Mouse (Mus musculus): ENCODE data around the gene Nbas. TPM values are rescaled to one million over a fixed set of nuclear protein-coding genes. Genes with fewer than 3 reads are reported as not detected.

The Nbas gene
- polyA plus RNA-seq, 1 experiment, result not detected

DNA sequence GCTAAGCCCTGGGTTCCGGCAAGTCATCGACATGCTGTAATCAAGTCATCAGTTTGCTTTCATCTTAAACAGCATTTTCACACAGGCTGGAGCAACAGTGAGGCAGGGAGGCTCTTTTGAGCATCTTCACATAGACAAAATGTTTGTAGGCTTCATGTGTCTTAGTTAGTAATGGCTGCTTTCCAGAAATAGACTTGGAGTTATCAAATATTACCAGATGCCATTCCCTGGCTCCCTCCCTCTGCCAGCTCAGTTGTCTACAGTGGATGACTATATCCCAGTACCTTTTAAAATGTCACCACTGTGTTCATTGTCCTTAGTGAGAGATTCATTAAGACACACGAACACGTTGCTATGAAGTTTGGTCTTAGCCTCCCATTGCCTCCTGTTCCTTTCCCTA lies 270.2 kb downstream of the Nbas start:
- Histone ChIP-seq H3K27ac (ENCODE audit: insufficient read depth, low read depth, low read length) (no peak overlapping the region), H3K4me1 (ENCODE audit: control insufficient read depth, insufficient read depth, low read length) (peaks cover 5% of the 10 kb centered on the region; the same call in 1 of the 2 replicates), H3K4me3 (ENCODE audit: insufficient read depth, low read depth, low read length) (no peak overlapping the region)
- 73% methylated on average over 4 of the region's 4 CpGs for WGBS
- TF ChIP-seq CTCF (IDR thresholded peaks at IDR 0.05; ENCODE audit: insufficient read depth, low read depth, low read length), result no peak
- TF ChIP-seq POLR2A (IDR thresholded peaks at IDR 0.05; ENCODE audit: insufficient read depth, low read depth, low read length), result no peak

DNA sequence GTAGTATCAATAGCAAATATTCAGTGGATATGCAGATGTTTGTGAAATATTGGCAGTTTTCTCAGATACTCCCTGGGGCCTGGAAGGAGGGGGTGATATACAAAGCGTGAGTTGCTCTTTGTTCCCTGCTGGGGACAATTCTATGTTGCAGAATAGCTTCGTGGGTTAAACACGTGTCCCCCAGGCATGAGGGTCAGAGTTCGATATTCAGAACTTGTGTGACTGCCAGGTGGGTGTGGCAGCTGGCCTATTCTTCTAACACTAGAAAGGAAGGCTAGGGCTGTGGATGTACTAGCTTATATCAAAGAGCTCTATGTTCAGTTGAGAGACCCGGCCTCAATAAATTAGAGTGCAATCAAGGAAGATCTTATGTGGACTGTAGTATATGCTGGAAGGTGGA lies 274.9 kb downstream of the Nbas start:
- 69% methylated on average over 5 of the region's 5 CpGs for WGBS
- Histone ChIP-seq H3K4me1 (ENCODE audit: control insufficient read depth, insufficient read depth, low read length) (peaks cover 3% of the 10 kb centered on the region; the same call in 1 of the 2 replicates), H3K27ac (ENCODE audit: insufficient read depth, low read depth, low read length) (no peak overlapping the region), H3K4me3 (ENCODE audit: insufficient read depth, low read depth, low read length) (no peak overlapping the region)
- no peak for TF ChIP-seq CTCF (IDR thresholded peaks at IDR 0.05; ENCODE audit: insufficient read depth, low read depth, low read length)
- TF ChIP-seq POLR2A (IDR thresholded peaks at IDR 0.05; ENCODE audit: insufficient read depth, low read depth, low read length), result no peak

- no peaks in the 10 kb centered on the region for H3K4me1 ChIP-seq (ENCODE audit: control insufficient read depth, insufficient read depth, low read length)
- H3K27ac ChIP-seq (ENCODE audit: insufficient read depth, low read depth, low read length), result no peak overlapping the region
- WGBS, result 85% methylated on average over 5 of the region's 5 CpGs
- TF ChIP-seq POLR2A (IDR thresholded peaks at IDR 0.05; ENCODE audit: insufficient read depth, low read depth, low read length) (no peak), CTCF (IDR thresholded peaks at IDR 0.05; ENCODE audit: insufficient read depth, low read depth, low read length) (no peak)
- H3K4me3 ChIP-seq (ENCODE audit: insufficient read depth, low read depth, low read length), result no peak overlapping the region
These were observed 294.8 kb downstream of the Nbas start for GRCm38 (mm10) chr12:13563646-13564289.

DNA sequence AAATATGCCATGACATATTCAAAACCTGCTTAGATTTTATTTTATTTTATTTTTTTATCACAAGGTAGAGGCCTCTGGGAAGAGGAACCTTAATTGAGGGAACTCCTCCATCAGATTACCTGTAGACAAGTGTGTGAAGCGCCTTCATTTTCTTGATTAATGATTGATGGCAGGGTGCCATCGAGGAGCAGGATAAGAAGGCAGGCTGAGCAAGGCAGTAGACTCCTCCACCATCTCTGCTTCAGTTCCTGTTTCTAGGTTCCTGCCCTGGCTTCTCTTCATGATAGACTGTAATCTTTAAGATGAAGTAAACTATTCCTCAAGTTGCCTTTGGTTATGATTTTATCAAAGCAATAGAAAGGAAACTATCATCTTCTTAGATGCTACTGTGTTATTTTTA lies 295.4 kb downstream of the Nbas start:
- TF ChIP-seq POLR2A (IDR thresholded peaks at IDR 0.05; ENCODE audit: insufficient read depth, low read depth, low read length), result no peak
- TF ChIP-seq CTCF (IDR thresholded peaks at IDR 0.05; ENCODE audit: insufficient read depth, low read depth, low read length), result no peak

DNA sequence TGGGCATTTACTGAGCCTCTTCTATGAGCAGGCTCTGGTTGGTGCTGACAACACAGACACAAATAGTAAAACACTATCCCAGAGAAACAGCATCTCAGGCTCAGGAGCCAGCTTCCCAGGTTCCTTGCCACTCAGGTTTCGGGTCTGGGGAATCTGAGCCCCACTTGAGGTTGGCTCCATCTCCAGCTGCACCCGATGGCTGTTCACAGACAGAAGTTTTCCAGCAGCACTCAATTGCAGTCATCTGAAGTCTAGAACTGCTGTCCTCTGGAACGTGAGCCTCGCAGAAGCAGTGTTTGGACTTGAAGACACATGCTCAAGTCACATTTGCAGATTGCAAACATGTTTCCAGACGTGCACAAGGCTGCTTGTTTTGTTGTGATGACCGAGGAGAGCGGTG lies 297.5 kb downstream of the Nbas start:
- TF ChIP-seq CTCF (IDR thresholded peaks at IDR 0.05; ENCODE audit: insufficient read depth, low read depth, low read length), result no peak
- no peak for TF ChIP-seq POLR2A (IDR thresholded peaks at IDR 0.05; ENCODE audit: insufficient read depth, low read depth, low read length)
- Histone ChIP-seq H3K4me1 (ENCODE audit: control insufficient read depth, insufficient read depth, low read length) (no peaks in the 10 kb centered on the region), H3K4me3 (ENCODE audit: insufficient read depth, low read depth, low read length) (no peak overlapping the region), H3K27ac (ENCODE audit: insufficient read depth, low read depth, low read length) (no peak overlapping the region)
- 89% methylated on average over 7 of the region's 7 CpGs for WGBS

More for the DNA sequence above, 295.4 kb downstream of the Nbas start:
- H3K27ac ChIP-seq (ENCODE audit: insufficient read depth, low read depth, low read length), result no peak overlapping the region
- no peaks in the 10 kb centered on the region for H3K4me1 ChIP-seq (ENCODE audit: control insufficient read depth, insufficient read depth, low read length)
- no peak overlapping the region for H3K4me3 ChIP-seq (ENCODE audit: insufficient read depth, low read depth, low read length)
- whole genome bisulfite sequencing, result 95% methylated on average over 2 of the region's 2 CpGs

GRCm38 (mm10) chr12:13575158-13575557 lies 306.2 kb downstream of the Nbas start:
- Histone ChIP-seq H3K27ac (ENCODE audit: insufficient read depth, low read depth, low read length) (no peak overlapping the region; the same call in 1 of the 2 replicates), H3K4me1 (ENCODE audit: control insufficient read depth, insufficient read depth, low read length) (peaks cover 3% of the 10 kb centered on the region; the same call in 1 of the 2 replicates), H3K4me3 (ENCODE audit: insufficient read depth, low read depth, low read length) (no peak overlapping the region)
- TF ChIP-seq CTCF (IDR thresholded peaks at IDR 0.05; ENCODE audit: insufficient read depth, low read depth, low read length), result no peak
- no peak for TF ChIP-seq POLR2A (IDR thresholded peaks at IDR 0.05; ENCODE audit: insufficient read depth, low read depth, low read length)
- WGBS, result 66% methylated on average over 4 of the region's 4 CpGs

DNA sequence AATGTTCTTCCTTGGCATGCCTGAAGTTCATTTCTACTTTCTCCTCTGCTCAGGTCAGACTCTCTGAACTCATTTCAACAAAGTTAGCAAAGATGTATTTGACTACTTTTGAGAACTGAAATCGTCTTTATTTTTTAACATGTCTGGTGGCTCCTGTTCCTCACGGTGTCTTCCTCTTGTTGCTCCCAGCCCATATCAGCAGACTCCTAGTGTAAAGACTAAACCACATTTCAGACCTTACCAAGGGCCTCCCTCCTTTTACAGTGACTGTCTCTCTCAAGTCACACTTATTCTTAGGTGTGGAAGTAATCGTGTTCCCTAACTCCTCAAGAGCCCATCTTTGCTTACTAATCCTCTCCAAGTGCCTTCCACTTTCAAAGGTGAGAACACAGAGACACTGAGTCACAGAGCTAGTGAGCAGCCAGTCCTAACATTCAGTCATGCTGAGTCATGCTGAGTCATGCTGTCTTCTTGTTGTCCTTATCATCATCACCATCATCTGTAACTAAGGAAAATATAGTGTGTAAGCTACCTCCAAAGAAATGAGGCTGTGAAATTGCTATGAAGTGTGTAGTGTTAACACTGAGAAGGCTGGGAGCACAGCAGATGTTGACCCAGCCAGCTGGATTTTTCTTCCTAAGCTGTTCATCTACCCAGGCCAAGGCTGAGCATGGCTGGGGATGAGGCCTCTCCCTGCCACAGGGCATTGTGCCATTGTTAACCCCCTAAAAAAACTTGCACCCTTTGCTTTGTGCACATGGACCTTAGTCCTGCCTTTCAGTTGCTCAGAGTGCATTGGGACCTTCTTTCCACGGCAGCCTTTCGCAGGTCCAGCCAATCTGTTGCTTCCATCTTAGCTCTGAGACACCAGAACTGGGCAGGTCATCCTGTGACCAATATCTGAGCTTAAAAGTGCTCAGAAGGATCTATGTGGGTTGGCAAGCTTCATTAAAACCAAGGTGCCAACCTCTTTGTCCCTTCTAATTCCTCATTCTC lies 307.0 kb downstream of the Nbas start:
- H3K4me1 ChIP-seq (ENCODE audit: control insufficient read depth, insufficient read depth, low read length), result peaks cover 3% of the 10 kb centered on the region; the same call in 1 of the 2 replicates
- WGBS, result 86% methylated on average over 5 of the region's 5 CpGs
- no peak overlapping the region for H3K4me3 ChIP-seq (ENCODE audit: insufficient read depth, low read depth, low read length)
- no peak for TF ChIP-seq CTCF (IDR thresholded peaks at IDR 0.05; ENCODE audit: insufficient read depth, low read depth, low read length)
- TF ChIP-seq POLR2A (IDR thresholded peaks at IDR 0.05; ENCODE audit: insufficient read depth, low read depth, low read length), result no peak
- H3K27ac ChIP-seq (ENCODE audit: insufficient read depth, low read depth, low read length), result no peak overlapping the region

GRCm38 (mm10) chr12:13576761-13577160 lies 307.8 kb downstream of the Nbas start:
- H3K4me1 ChIP-seq (ENCODE audit: control insufficient read depth, insufficient read depth, low read length), result peaks cover 3% of the 10 kb centered on the region; the same call in 1 of the 2 replicates
- no peak overlapping the region for H3K27ac ChIP-seq (ENCODE audit: insufficient read depth, low read depth, low read length)
- WGBS, result 82% methylated on average over 4 of the region's 4 CpGs
- TF ChIP-seq POLR2A (IDR thresholded peaks at IDR 0.05; ENCODE audit: insufficient read depth, low read depth, low read length) (no peak), CTCF (IDR thresholded peaks at IDR 0.05; ENCODE audit: insufficient read depth, low read depth, low read length) (no peak)
- no peak overlapping the region for H3K4me3 ChIP-seq (ENCODE audit: insufficient read depth, low read depth, low read length)

DNA sequence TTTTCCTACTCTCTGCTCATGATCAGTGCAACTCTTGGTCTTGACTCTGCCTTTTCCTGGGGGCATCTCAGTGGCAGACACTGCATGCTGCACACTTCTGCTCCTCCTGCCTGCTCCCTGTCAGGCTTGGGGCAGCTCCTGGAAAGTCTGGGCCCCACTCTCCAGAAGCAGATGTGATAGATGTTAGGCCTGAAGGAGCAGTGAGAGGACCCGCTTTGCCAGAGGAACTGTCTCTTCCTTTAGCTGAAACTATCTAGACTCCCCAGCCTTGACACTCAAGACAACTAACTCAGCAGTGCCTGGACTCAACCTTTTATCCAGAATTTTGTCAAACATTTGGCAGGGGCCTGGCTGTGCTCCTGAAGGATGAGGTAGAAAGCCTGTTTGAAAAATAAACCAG lies 311.9 kb downstream of the Nbas start:
- H3K4me3 ChIP-seq (ENCODE audit: insufficient read depth, low read depth, low read length), result no peak overlapping the region
- no peak for TF ChIP-seq CTCF (IDR thresholded peaks at IDR 0.05; ENCODE audit: insufficient read depth, low read depth, low read length)
- TF ChIP-seq POLR2A (IDR thresholded peaks at IDR 0.05; ENCODE audit: insufficient read depth, low read depth, low read length), result no peak
- no peak overlapping the region for H3K27ac ChIP-seq (ENCODE audit: insufficient read depth, low read depth, low read length)
- H3K4me1 ChIP-seq (ENCODE audit: control insufficient read depth, insufficient read depth, low read length), result peaks cover 3% of the 10 kb centered on the region; the same call in 1 of the 2 replicates
- WGBS, result 97% methylated on average over 1 of the region's 1 CpGs

Measured in olfactory bulb, adult 2 months (tissue).